Mouse (Mus musculus): ENCODE results near the gene Nrm. TPM values are rescaled to one million over a fixed set of nuclear protein-coding genes. Genes with fewer than 3 reads are reported as not detected.
"Not testable (repeated sequence)": the region's sequence is repeated elsewhere in the genome, so short reads cannot be mapped to it uniquely, and the experiment has no call there.

Gene Nrm
- polyA plus RNA-seq, 1 experiment from 2014 or later: 28.2 TPM

GRCm38 (mm10) chr17:35836178-35836965 lies 24.7 kb upstream of the Nrm start:
- 7% methylated on average over 24 of the region's 24 CpGs for WGBS
- peak overlapping the region; percentile 99 for H3K27ac ChIP-seq (replicated peaks)
- H3K9me3 ChIP-seq: no peaks in the 10 kb centered on the region
- peaks cover 53% of the 10 kb centered on the region for H3K36me3 ChIP-seq
- H3K4me2 ChIP-seq: peak overlapping the region; percentile 93
- ATAC-seq (ENCODE audit: low read depth): peak; percentile 0; the same call in 1 of the 2 replicates
- H3K4me1 ChIP-seq (replicated peaks): peaks cover 54% of the 10 kb centered on the region
- peak overlapping the region; percentile 98 for H3K4me3 ChIP-seq
- no peaks in the 10 kb centered on the region for H3K27me3 ChIP-seq
- H3K9ac ChIP-seq: peak overlapping the region; percentile 100

GRCm38 (mm10) chr17:35836991-35837422 lies 24.1 kb upstream of the Nrm start:
- H3K36me3 ChIP-seq: peaks cover 46% of the 10 kb centered on the region
- peak overlapping the region; percentile 100 for H3K9ac ChIP-seq
- H3K27me3 ChIP-seq: no peaks in the 10 kb centered on the region
- ATAC-seq (ENCODE audit: low read depth): peak; percentile 16
- 0% methylated on average over 25 of the region's 25 CpGs for WGBS
- H3K27ac ChIP-seq (replicated peaks): peak overlapping the region; percentile 99
- H3K9me3 ChIP-seq: no peaks in the 10 kb centered on the region
- H3K4me3 ChIP-seq: peak overlapping the region; percentile 98
- H3K4me2 ChIP-seq: peak overlapping the region; percentile 93
- H3K4me1 ChIP-seq (replicated peaks): peaks cover 57% of the 10 kb centered on the region

- peak overlapping the region; percentile 93 for H3K4me2 ChIP-seq
- ATAC-seq (ENCODE audit: low read depth): peak; percentile 9
- under 1% methylated on average over 18 of the region's 18 CpGs for WGBS
Observed at GRCm38 (mm10) chr17:35837487-35837886, 23.6 kb upstream of the Nrm start.

GRCm38 (mm10) chr17:35838122-35838544 lies 23.0 kb upstream of the Nrm start, which contains the start of gene Tubb5:
Gene Tubb5, minus strand, starts transcription at chr17:35838306.
- peaks cover 36% of the 10 kb centered on the region for H3K36me3 ChIP-seq
- peak within 1 kb of the TSS; percentile 93 for H3K4me2 ChIP-seq
- H3K9ac ChIP-seq: peak within 1 kb of the TSS; percentile 100
- WGBS: under 1% methylated on average over 29 of the region's 29 CpGs
- ATAC-seq (ENCODE audit: low read depth): peak; percentile 75
- peak within 1 kb of the TSS; percentile 99 for H3K27ac ChIP-seq (replicated peaks)
- H3K4me1 ChIP-seq (replicated peaks): peaks cover 61% of the 10 kb centered on the region
- H3K9me3 ChIP-seq: no peaks in the 10 kb centered on the region
- no peaks in the 10 kb centered on the region for H3K27me3 ChIP-seq
- H3K4me3 ChIP-seq: peak within 1 kb of the TSS; percentile 98

More at GRCm38 (mm10) chr17:35837487-35837886, 23.6 kb upstream of the Nrm start:
- H3K9me3 ChIP-seq: no peaks in the 10 kb centered on the region
- peaks cover 42% of the 10 kb centered on the region for H3K36me3 ChIP-seq
- peak overlapping the region; percentile 99 for H3K27ac ChIP-seq (replicated peaks)
- no peaks in the 10 kb centered on the region for H3K27me3 ChIP-seq
- peaks cover 62% of the 10 kb centered on the region for H3K4me1 ChIP-seq (replicated peaks)
- peak overlapping the region; percentile 98 for H3K4me3 ChIP-seq
- H3K9ac ChIP-seq: peak overlapping the region; percentile 100

GRCm38 (mm10) chr17:35838570-35838969 lies 22.5 kb upstream of the Nrm start:
- Histone ChIP-seq H3K9ac (peak overlapping the region; percentile 100), H3K36me3 (peaks cover 32% of the 10 kb centered on the region), H3K4me1 (replicated peaks) (peaks cover 57% of the 10 kb centered on the region), H3K4me2 (peak overlapping the region; percentile 93), H3K9me3 (no peaks in the 10 kb centered on the region), H3K27me3 (no peaks in the 10 kb centered on the region), H3K4me3 (peak overlapping the region; percentile 98), H3K27ac (replicated peaks) (peak overlapping the region; percentile 99)
- WGBS: 4% methylated on average over 5 of the region's 5 CpGs
- no peak for ATAC-seq (ENCODE audit: low read depth)

- 56% methylated on average over 3 of the region's 3 CpGs for WGBS
- Histone ChIP-seq H3K27ac (replicated peaks) (peak overlapping the region; percentile 99), H3K4me1 (replicated peaks) (peaks cover 52% of the 10 kb centered on the region), H3K4me2 (peak overlapping the region; percentile 93), H3K36me3 (peaks cover 27% of the 10 kb centered on the region), H3K9ac (peak overlapping the region; percentile 100), H3K4me3 (peak overlapping the region; percentile 98)
- not testable (repeated sequence) for ATAC-seq (ENCODE audit: low read depth); H3K27me3 ChIP-seq; H3K9me3 ChIP-seq
Observed at GRCm38 (mm10) chr17:35839002-35839401, 22.1 kb upstream of the Nrm start.

GRCm38 (mm10) chr17:35840561-35840960 lies 20.6 kb upstream of the Nrm start:
- Histone ChIP-seq H3K27me3 (no peaks in the 10 kb centered on the region), H3K9ac (0 out of 2 replicates have a peak overlapping the region, but pooled peaks have one; percentile 54)
- 61% methylated on average over 14 of the region's 14 CpGs for WGBS

GRCm38 (mm10) chr17:35841076-35841950 lies 19.8 kb upstream of the Nrm start, which contains the start of gene Mdc1:
Gene Mdc1, plus strand, starts transcription at chr17:35841515.
- Histone ChIP-seq H3K36me3 (peaks cover 21% of the 10 kb centered on the region), H3K4me1 (replicated peaks) (peaks cover 29% of the 10 kb centered on the region), H3K9ac (peak within 1 kb of the TSS; percentile 68), H3K9me3 (no peaks in the 10 kb centered on the region), H3K4me2 (peak within 1 kb of the TSS; percentile 78), H3K27ac (replicated peaks) (peak within 1 kb of the TSS; percentile 76), H3K27me3 (no peaks in the 10 kb centered on the region), H3K4me3 (peak within 1 kb of the TSS; percentile 62)
- ATAC-seq (ENCODE audit: low read depth): peak; percentile 91
- under 1% methylated on average over 59 of the region's 59 CpGs for WGBS

More at GRCm38 (mm10) chr17:35840561-35840960, 20.6 kb upstream of the Nrm start:
- no peaks in the 10 kb centered on the region for H3K9me3 ChIP-seq
- no peak for ATAC-seq (ENCODE audit: low read depth)
- H3K36me3 ChIP-seq: peaks cover 21% of the 10 kb centered on the region
- H3K27ac ChIP-seq (replicated peaks): peak overlapping the region; percentile 76
- peak overlapping the region; percentile 78 for H3K4me2 ChIP-seq
- H3K4me1 ChIP-seq (replicated peaks): peaks cover 37% of the 10 kb centered on the region
- H3K4me3 ChIP-seq: peak overlapping the region; percentile 62

GRCm38 (mm10) chr17:35842006-35842405 lies 19.1 kb upstream of the Nrm start:
- H3K9ac ChIP-seq: peak overlapping the region; percentile 68
- peak overlapping the region; percentile 78 for H3K4me2 ChIP-seq
- H3K27ac ChIP-seq (replicated peaks): peak overlapping the region; percentile 73
- H3K36me3 ChIP-seq: peaks cover 23% of the 10 kb centered on the region
- H3K9me3 ChIP-seq: no peaks in the 10 kb centered on the region
- ATAC-seq (ENCODE audit: low read depth): no peak
- H3K4me1 ChIP-seq (replicated peaks): peaks cover 26% of the 10 kb centered on the region
- 19% methylated on average over 11 of the region's 11 CpGs for whole genome bisulfite sequencing
- H3K27me3 ChIP-seq: no peaks in the 10 kb centered on the region
- peak overlapping the region; percentile 62 for H3K4me3 ChIP-seq

- 92% methylated on average over 3 of the region's 3 CpGs for WGBS
- H3K9ac ChIP-seq: no peak overlapping the region
- H3K4me1 ChIP-seq (replicated peaks): peaks cover 26% of the 10 kb centered on the region
- H3K27me3 ChIP-seq: no peaks in the 10 kb centered on the region
- peaks cover 38% of the 10 kb centered on the region for H3K36me3 ChIP-seq
- H3K27ac ChIP-seq (replicated peaks): no peak overlapping the region
- no peak overlapping the region for H3K4me2 ChIP-seq
- H3K9me3 ChIP-seq: no peaks in the 10 kb centered on the region
- H3K4me3 ChIP-seq: no peak overlapping the region
- no peak for ATAC-seq (ENCODE audit: low read depth)
Observed at GRCm38 (mm10) chr17:35843514-35843913, 17.6 kb upstream of the Nrm start.

- WGBS: 50% methylated on average over 1 of the region's 1 CpGs
- H3K4me1 ChIP-seq (replicated peaks): no peaks in the 10 kb centered on the region
- no peaks in the 10 kb centered on the region for H3K27me3 ChIP-seq
- 0 out of 2 replicates have a peak, but pooled peaks have one; percentile 29 for ATAC-seq (ENCODE audit: low read depth)
- H3K9me3 ChIP-seq: no peaks in the 10 kb centered on the region
- H3K4me2 ChIP-seq: no peak overlapping the region
- no peak overlapping the region for H3K9ac ChIP-seq
- H3K4me3 ChIP-seq: no peak overlapping the region
- peaks cover 81% of the 10 kb centered on the region for H3K36me3 ChIP-seq
- no peak overlapping the region for H3K27ac ChIP-seq (replicated peaks)
Observed at GRCm38 (mm10) chr17:35848112-35848511, 13.0 kb upstream of the Nrm start.

All from neural tube, embryonic 13.5 days (tissue).